Mouse (Mus musculus): ENCODE measurements around the gene Bcar1. TPM values are rescaled to one million over a fixed set of nuclear protein-coding genes. Genes with fewer than 3 reads are reported as not detected.

The Bcar1 gene
- polyA plus RNA-seq, 1 experiment from 2014 or later, result 62.5 TPM

DNA sequence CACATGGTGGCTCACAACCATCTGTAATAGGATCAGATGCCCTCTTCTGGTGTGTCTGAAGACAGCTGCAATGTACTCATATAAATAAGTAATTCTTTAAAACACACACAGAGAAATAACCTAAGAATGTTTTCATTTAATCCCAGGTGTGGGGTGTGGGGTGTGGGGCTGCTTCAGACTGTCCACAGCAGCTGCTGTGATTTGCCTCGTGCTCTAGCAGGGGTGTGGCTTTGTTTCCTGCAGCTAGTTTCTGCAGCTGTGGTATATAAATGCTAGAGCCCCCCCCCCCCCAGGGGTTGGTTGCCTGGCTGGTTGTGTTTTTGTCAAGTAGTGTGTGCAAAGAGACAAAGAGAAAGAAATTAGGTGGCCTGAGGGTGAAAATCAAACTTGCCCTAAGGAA, 44.6 kb downstream of the Bcar1 start:
- no peak for ATAC-seq (ENCODE audit: insufficient read depth, low FRiP score, low TSS enrichment)
- no peaks in the 10 kb centered on the region for H3K4me1 ChIP-seq (ENCODE audit: control insufficient read depth, insufficient read depth, low read length)
- WGBS, result 39% methylated on average over 1 of the region's 1 CpGs

DNA sequence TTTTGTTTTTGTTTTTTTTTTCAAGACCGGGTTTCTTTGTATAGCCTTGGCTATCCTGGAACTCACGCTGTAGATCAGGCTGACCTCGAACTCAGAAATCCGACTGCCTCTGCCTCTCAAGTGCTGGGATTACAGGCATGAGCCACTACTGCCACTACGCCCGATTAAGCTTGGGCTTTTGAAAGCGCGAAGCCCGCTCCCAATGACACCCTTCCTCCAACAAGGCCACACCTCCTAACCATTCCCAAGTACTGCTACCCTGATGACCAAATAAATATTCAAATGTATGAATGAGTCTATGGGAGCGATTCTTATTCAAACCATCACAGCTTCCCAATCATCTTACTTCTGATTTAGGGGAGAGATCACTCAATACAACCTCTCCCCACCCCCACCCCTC, 46.0 kb downstream of the Bcar1 start:
- Histone ChIP-seq H3K4me2 (ENCODE audit: low read depth) (no peak overlapping the region), H3K27me3 (ENCODE audit: control insufficient read depth, insufficient read depth, low read length) (no peaks in the 10 kb centered on the region), H3K4me1 (ENCODE audit: control insufficient read depth, insufficient read depth, low read length) (no peaks in the 10 kb centered on the region; the same call in 1 of the 2 replicates), H3K36me3 (ENCODE audit: control insufficient read depth, insufficient read depth, low read length) (no peaks in the 10 kb centered on the region), H3K27ac (ENCODE audit: low read depth, low read length) (no peak overlapping the region), H3K4me3 (ENCODE audit: low read depth, low read length) (no peak overlapping the region), H3K9ac (ENCODE audit: low read length) (no peak overlapping the region), H3K9me3 (ENCODE audit: control insufficient read depth, low read length) (no peaks in the 10 kb centered on the region)
- ATAC-seq (ENCODE audit: insufficient read depth, low FRiP score, low TSS enrichment) (no peak), DNase-seq (ENCODE audit: low spot score) (no peak)
- 82% methylated on average over 10 of the region's 10 CpGs for WGBS

More for the DNA sequence above, 44.6 kb downstream of the Bcar1 start:
- Histone ChIP-seq H3K4me3 (ENCODE audit: low read depth, low read length) (no peak overlapping the region), H3K4me2 (ENCODE audit: low read depth) (no peak overlapping the region), H3K9ac (ENCODE audit: low read length) (no peak overlapping the region), H3K27ac (ENCODE audit: low read depth, low read length) (no peak overlapping the region), H3K9me3 (ENCODE audit: control insufficient read depth, low read length) (no peaks in the 10 kb centered on the region), H3K27me3 (ENCODE audit: control insufficient read depth, insufficient read depth, low read length) (no peaks in the 10 kb centered on the region), H3K36me3 (ENCODE audit: control insufficient read depth, insufficient read depth, low read length) (no peaks in the 10 kb centered on the region)
- DNase-seq (ENCODE audit: low spot score), result no peak

- Histone ChIP-seq H3K9me3 (ENCODE audit: control insufficient read depth, low read length) (no peaks in the 10 kb centered on the region), H3K9ac (ENCODE audit: low read length) (no peak overlapping the region), H3K4me1 (ENCODE audit: control insufficient read depth, insufficient read depth, low read length) (no peaks in the 10 kb centered on the region; the same call in 1 of the 2 replicates), H3K36me3 (ENCODE audit: control insufficient read depth, insufficient read depth, low read length) (no peaks in the 10 kb centered on the region), H3K4me2 (ENCODE audit: low read depth) (no peak overlapping the region), H3K27ac (ENCODE audit: low read depth, low read length) (no peak overlapping the region), H3K27me3 (ENCODE audit: control insufficient read depth, insufficient read depth, low read length) (no peaks in the 10 kb centered on the region), H3K4me3 (ENCODE audit: low read depth, low read length) (no peak overlapping the region)
- DNase-seq (ENCODE audit: low spot score), result no peak
- no peak for ATAC-seq (ENCODE audit: insufficient read depth, low FRiP score, low TSS enrichment)
- 67% methylated on average over 7 of the region's 7 CpGs for WGBS
Observed at GRCm38 (mm10) chr8:111695441-111695840, 48.2 kb downstream of the Bcar1 start.

DNA sequence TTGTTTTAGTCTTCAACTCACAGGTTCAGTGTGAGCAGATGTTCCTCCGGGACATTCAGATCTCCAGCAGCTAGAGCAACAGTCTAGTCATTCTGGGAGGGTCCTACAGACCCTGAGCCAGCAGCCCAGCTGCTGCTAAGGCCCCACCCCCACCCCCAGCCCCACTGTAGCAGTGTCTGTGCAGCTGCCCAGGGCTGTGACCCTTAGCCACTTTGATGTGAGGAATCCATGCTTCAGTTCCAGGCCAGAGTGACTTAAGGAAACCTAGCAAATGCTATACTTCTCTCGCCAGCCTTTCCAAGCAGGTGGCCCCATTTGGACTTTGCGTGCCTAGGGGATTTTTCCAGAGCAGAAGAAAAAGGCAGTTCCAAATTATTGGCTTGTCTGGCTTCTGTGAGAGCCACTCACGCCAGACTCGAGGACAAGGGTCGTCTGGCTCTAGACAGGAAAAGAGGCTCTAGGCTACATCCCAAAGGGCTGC, 50.3 kb downstream of the Bcar1 start:
- Histone ChIP-seq H3K9ac (ENCODE audit: low read length) (no peak overlapping the region), H3K27ac (ENCODE audit: low read depth, low read length) (no peak overlapping the region), H3K4me1 (ENCODE audit: control insufficient read depth, insufficient read depth, low read length) (no peaks in the 10 kb centered on the region; the same call in 1 of the 2 replicates), H3K36me3 (ENCODE audit: control insufficient read depth, insufficient read depth, low read length) (no peaks in the 10 kb centered on the region), H3K27me3 (ENCODE audit: control insufficient read depth, insufficient read depth, low read length) (no peaks in the 10 kb centered on the region), H3K9me3 (ENCODE audit: control insufficient read depth, low read length) (no peaks in the 10 kb centered on the region), H3K4me3 (ENCODE audit: low read depth, low read length) (no peak overlapping the region), H3K4me2 (ENCODE audit: low read depth) (no peak overlapping the region)
- DNase-seq (ENCODE audit: low spot score) (peak; percentile 24), ATAC-seq (ENCODE audit: insufficient read depth, low FRiP score, low TSS enrichment) (no peak)
- 52% methylated on average over 6 of the region's 6 CpGs for WGBS

DNA sequence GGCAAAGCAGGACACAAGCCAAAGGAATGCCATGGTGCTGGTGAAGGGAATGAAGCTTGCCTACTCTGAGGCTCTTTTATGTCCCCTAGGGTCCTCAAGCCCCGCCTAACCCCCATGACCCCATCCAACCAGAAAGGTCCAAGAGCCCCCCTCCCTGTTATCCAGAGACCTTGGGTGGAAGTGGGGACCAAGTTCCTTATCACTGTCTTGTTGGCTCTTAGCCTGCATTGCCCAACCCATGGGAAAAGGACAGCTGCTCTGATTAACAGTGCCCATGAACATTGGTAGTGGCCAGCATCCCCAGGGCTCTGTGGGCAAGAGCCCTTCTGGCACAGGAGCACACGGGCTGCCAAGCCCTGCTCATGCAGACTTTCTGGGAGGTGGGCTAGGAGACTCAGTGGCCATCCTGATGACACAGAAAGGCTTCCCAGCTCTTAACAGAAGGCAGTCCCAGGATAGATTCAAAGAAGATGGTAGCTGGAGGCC, 52.6 kb downstream of the Bcar1 start, which contains the start of gene Ctrb1:
Gene Ctrb1 (minus strand): TSS at position 51 of the 486 bp plus-strand sequence.
- ATAC-seq (ENCODE audit: insufficient read depth, low FRiP score, low TSS enrichment), result no peak
- no peak within 1 kb of the TSS for H3K9ac ChIP-seq (ENCODE audit: low read length)
- H3K36me3 ChIP-seq (ENCODE audit: control insufficient read depth, insufficient read depth, low read length), result no peaks in the 10 kb centered on the region
- WGBS, result 73% methylated on average over 2 of the region's 2 CpGs
- no peak within 1 kb of the TSS for H3K4me3 ChIP-seq (ENCODE audit: low read depth, low read length)
- no peaks in the 10 kb centered on the region for H3K27me3 ChIP-seq (ENCODE audit: control insufficient read depth, insufficient read depth, low read length)
- no peak within 1 kb of the TSS for H3K4me2 ChIP-seq (ENCODE audit: low read depth)
- H3K4me1 ChIP-seq (ENCODE audit: control insufficient read depth, insufficient read depth, low read length), result no peaks in the 10 kb centered on the region; the same call in 1 of the 2 replicates
- no peak within 1 kb of the TSS for H3K27ac ChIP-seq (ENCODE audit: low read depth, low read length)
- H3K9me3 ChIP-seq (ENCODE audit: control insufficient read depth, low read length), result no peaks in the 10 kb centered on the region
- peak; percentile 5 for DNase-seq (ENCODE audit: low spot score)

GRCm38 (mm10) chr8:111686881-111687280, 56.7 kb downstream of the Bcar1 start:
- Histone ChIP-seq H3K27ac (ENCODE audit: low read depth, low read length) (no peak overlapping the region), H3K9me3 (ENCODE audit: control insufficient read depth, low read length) (no peaks in the 10 kb centered on the region), H3K4me2 (ENCODE audit: low read depth) (no peak overlapping the region), H3K9ac (ENCODE audit: low read length) (no peak overlapping the region), H3K4me3 (ENCODE audit: low read depth, low read length) (no peak overlapping the region), H3K4me1 (ENCODE audit: control insufficient read depth, insufficient read depth, low read length) (no peaks in the 10 kb centered on the region), H3K36me3 (ENCODE audit: control insufficient read depth, insufficient read depth, low read length) (no peaks in the 10 kb centered on the region), H3K27me3 (ENCODE audit: control insufficient read depth, insufficient read depth, low read length) (no peaks in the 10 kb centered on the region)
- 85% methylated on average over 13 of the region's 13 CpGs for WGBS
- ATAC-seq (ENCODE audit: insufficient read depth, low FRiP score, low TSS enrichment), result no peak
- no peak for DNase-seq (ENCODE audit: low spot score)

DNA sequence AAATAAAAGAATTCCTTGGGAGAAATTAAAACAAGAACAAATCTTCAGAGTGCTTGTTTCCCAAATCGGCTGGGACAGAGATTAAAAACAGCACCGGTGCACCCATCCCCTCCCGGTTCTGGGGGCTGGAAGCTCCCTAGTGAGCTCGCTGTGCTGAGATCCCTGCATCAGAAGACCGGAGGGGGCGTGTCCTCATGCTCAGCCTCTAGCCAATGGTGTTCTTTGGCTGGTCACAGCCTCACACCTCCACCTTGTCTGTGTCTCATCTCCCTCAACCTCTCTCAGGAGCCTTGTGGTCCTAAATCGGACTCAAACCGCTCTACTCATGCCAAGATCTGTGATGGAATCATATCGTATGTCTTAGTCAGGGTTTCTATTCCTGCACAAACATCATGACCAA, 61.1 kb downstream of the Bcar1 start:
- Histone ChIP-seq H3K4me1 (ENCODE audit: control insufficient read depth, insufficient read depth, low read length) (no peaks in the 10 kb centered on the region), H3K27ac (ENCODE audit: low read depth, low read length) (no peak overlapping the region), H3K4me3 (ENCODE audit: low read depth, low read length) (no peak overlapping the region), H3K4me2 (ENCODE audit: low read depth) (no peak overlapping the region), H3K9me3 (ENCODE audit: control insufficient read depth, low read length) (no peaks in the 10 kb centered on the region), H3K36me3 (ENCODE audit: control insufficient read depth, insufficient read depth, low read length) (no peaks in the 10 kb centered on the region), H3K9ac (ENCODE audit: low read length) (no peak overlapping the region), H3K27me3 (ENCODE audit: control insufficient read depth, insufficient read depth, low read length) (no peaks in the 10 kb centered on the region)
- DNase-seq (ENCODE audit: low spot score) (no peak), ATAC-seq (ENCODE audit: insufficient read depth, low FRiP score, low TSS enrichment) (no peak)
- 28% methylated on average over 9 of the region's 9 CpGs for WGBS

DNA sequence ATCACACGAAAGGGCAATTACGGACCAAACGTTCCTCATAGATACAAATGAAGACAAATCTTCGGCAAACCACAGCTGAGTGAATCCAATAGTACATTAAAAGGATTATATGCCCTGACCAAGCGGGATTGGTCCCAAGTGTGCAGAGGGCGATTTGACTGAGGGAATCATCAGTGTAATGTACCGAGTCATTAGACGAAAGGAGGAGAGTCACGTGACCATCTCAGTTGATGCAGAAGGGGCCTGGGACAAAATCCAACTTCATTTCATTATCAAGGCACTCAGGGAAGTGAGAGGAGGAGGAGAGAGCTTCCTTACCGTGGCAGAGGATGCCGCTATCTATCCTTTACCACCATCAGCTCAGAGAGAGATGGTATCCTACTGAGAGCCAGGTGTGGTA, 62.5 kb downstream of the Bcar1 start:
- H3K4me2 ChIP-seq (ENCODE audit: low read depth), result no peak overlapping the region
- H3K27ac ChIP-seq (ENCODE audit: low read depth, low read length), result no peak overlapping the region
- H3K36me3 ChIP-seq (ENCODE audit: control insufficient read depth, insufficient read depth, low read length), result no peaks in the 10 kb centered on the region
- no peaks in the 10 kb centered on the region for H3K4me1 ChIP-seq (ENCODE audit: control insufficient read depth, insufficient read depth, low read length)
- H3K9ac ChIP-seq (ENCODE audit: low read length), result no peak overlapping the region
- no peaks in the 10 kb centered on the region for H3K9me3 ChIP-seq (ENCODE audit: control insufficient read depth, low read length)
- 79% methylated on average over 11 of the region's 11 CpGs for WGBS
- no peaks in the 10 kb centered on the region for H3K27me3 ChIP-seq (ENCODE audit: control insufficient read depth, insufficient read depth, low read length)
- H3K4me3 ChIP-seq (ENCODE audit: low read depth, low read length), result no peak overlapping the region
- DNase-seq (ENCODE audit: low spot score) (peak; percentile 15), ATAC-seq (ENCODE audit: insufficient read depth, low FRiP score, low TSS enrichment) (no peak)

- DNase-seq (ENCODE audit: low spot score), result peak; percentile 31
- no peak overlapping the region for H3K9ac ChIP-seq (ENCODE audit: low read length)
- no peak overlapping the region for H3K4me2 ChIP-seq (ENCODE audit: low read depth)
- H3K4me1 ChIP-seq (ENCODE audit: control insufficient read depth, insufficient read depth, low read length), result no peaks in the 10 kb centered on the region
- H3K27ac ChIP-seq (ENCODE audit: low read depth, low read length), result no peak overlapping the region
- WGBS, result 45% methylated on average over 17 of the region's 17 CpGs
- H3K9me3 ChIP-seq (ENCODE audit: control insufficient read depth, low read length), result no peaks in the 10 kb centered on the region
- H3K36me3 ChIP-seq (ENCODE audit: control insufficient read depth, insufficient read depth, low read length), result no peaks in the 10 kb centered on the region
- ATAC-seq (ENCODE audit: insufficient read depth, low FRiP score, low TSS enrichment), result no peak
- no peaks in the 10 kb centered on the region for H3K27me3 ChIP-seq (ENCODE audit: control insufficient read depth, insufficient read depth, low read length)
- H3K4me3 ChIP-seq (ENCODE audit: low read depth, low read length), result no peak overlapping the region
Observed at GRCm38 (mm10) chr8:111680423-111681028, 63.1 kb downstream of the Bcar1 start.

Data from neural tube, embryonic 11.5 days (tissue).